Mouse (Mus musculus) G1E (cell line): ENCODE measurements around the gene Itga5.

Source experiments
- CTCF ChIP-seq: IDR thresholded peaks from 2 replicates; pipeline ENCODE4 v1.5.1; 2012; ENCODE audit warnings: low read depth, low read length, inconsistent platforms, mixed read lengths
- GATA1 ChIP-seq: IDR thresholded peaks from 2 replicates; pipeline ENCODE4 v1.6.1; 2012; ENCODE audit warnings: borderline replicate concordance, low read length, inconsistent platforms, mixed read lengths
- GATA2 ChIP-seq: IDR thresholded peaks from 2 replicates; pipeline ENCODE4 v1.6.1; 2012; ENCODE audit warnings: low read depth, low read length, inconsistent platforms, borderline replicate concordance
- TAL1 ChIP-seq: conservative IDR thresholded peaks from 2 replicates; pipeline ENCODE4 v1.6.1; 2012; ENCODE audit warnings: low read depth, low read length, inconsistent platforms, mixed read lengths

DNA sequence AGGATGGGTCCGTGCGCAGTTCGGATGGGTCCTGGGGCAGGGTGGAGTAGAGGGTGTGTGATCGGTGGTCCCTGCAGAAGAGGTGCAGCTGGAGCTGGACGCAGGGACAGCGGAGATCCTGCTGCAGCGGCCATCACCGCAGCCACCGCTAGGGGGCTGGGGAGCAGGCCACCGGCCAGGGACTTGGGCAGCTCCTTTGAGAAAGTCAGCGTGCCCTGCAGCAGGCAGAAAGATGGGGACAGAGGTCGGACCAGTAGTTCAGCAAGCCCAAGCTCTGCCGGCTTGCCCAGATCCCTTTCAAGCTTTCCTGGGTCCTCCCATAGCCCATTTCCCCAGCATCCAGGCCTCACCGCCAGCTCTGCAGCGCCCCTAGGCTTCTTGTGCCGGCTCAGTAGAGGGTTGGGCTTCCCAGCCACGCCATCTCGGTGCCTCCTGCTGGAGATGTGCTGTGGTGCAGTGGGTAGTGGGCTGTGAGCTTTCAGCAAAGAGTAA, 51.5 kb downstream of the Itga5 start:
- TF ChIP-seq GATA1 (no peak), CTCF (peak; percentile 57), TAL1 (no peak), GATA2 (no peak)
